In the genomic region with DNA sequence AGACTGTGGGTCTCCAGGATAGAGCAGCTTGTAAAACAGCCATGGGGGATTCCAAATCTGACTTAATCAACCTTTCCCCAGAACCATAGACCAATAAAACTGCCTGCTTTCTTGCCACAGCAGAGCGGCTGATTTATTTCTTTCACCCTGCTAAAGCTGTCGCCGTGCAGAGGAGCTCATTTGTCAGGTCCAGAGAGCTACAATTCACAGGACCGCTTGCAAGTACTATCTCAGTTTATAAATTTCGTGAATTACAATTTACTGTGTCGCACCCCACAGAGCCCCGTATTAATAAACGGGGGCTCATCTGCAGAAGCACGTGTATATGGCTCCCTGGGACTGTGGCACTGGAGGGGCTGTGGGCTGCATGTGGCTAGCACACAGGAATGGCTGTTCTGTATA, we compare ENCODE assay signal across 22 mouse cellular contexts.
A peak's percentile ranks its signal among the peaks of the same experiment; 100 is the strongest.
DNase-seq lines count a peak whose midpoint lies in the region; ATAC-seq and TF ChIP-seq lines count a peak whose summit lies in the region.
"Had no signal": no experiment of that assay in that cellular context is flagged by ENCODE, and none has a peak within 500 bp of the region (broad histone marks: within the 10 kb centered on the region; RNA-seq: fewer than 3 reads in every experiment).

No protein-coding gene starts in this region.

- intact Hi-C loops in left cerebral cortex, postnatal 25 days (cut with DNase I), result no loop called here

- no peak overlapping the region for H3K4me3 ChIP-seq in kidney, embryonic 14.5 days (ENCODE audit: low read length)
- no peak overlapping the region for H3K4me3 ChIP-seq in neural tube, embryonic 11.5 days (ENCODE audit: low read depth, low read length)
- no peak overlapping the region for H3K4me3 ChIP-seq in limb, embryonic 14.5 days (replicated peaks; ENCODE audit: low read length)
- H3K4me3 ChIP-seq: gastrocnemius, adult 2 months; heart, embryonic 13.5 days; intestine, embryonic 15.5 days; limb, embryonic 15.5 days; liver, embryonic 15.5 days; megakaryocyte, embryonic 14.5 days had no signal

- no peak for TF ChIP-seq POLR2A in limb, embryonic 14.5 days (IDR thresholded peaks at IDR 0.05; ENCODE audit: borderline replicate concordance, extremely low read depth, insufficient read depth, insufficient read length)

- no peaks in the 10 kb centered on the region for H3K27me3 ChIP-seq in kidney, embryonic 14.5 days (ENCODE audit: control insufficient read depth, insufficient read depth, low read length)
- H3K27me3 ChIP-seq in neural tube, embryonic 11.5 days (ENCODE audit: control insufficient read depth, insufficient read depth, low read length), result no peaks in the 10 kb centered on the region
- H3K27me3 ChIP-seq in limb, embryonic 14.5 days (ENCODE audit: control insufficient read depth, insufficient read depth, low read length), result no peaks in the 10 kb centered on the region
- H3K27me3 ChIP-seq: CH12.LX; intestine, embryonic 15.5 days had no signal

- no peak for DNase-seq in kidney, adult 9 months
- no peak for DNase-seq in neural tube, embryonic 11.5 days (ENCODE audit: low spot score)
- DNase-seq in neural tube, embryonic 10.5 days (ENCODE audit: extremely low spot score, low spot score), result no peak
- DNase-seq in limb, embryonic 14.5 days (ENCODE audit: low spot score), result no peak
- no peak for DNase-seq in thymus, postnatal 25 days
- no peak for DNase-seq in left cerebral cortex, postnatal 25 days (ENCODE audit: low spot score in 2 of 2)
- DNase-seq: adrenal gland, postnatal 25 days; cerebellum, adult 11 months; cerebellum, postnatal 10 days; embryo, embryonic 11 days; forebrain, postnatal 0 days; gastrocnemius, adult 2 months; kidney, postnatal 36 days; lung, postnatal 10 days; right cerebral cortex, postnatal 25 days had no signal

- no peak for ATAC-seq in kidney, embryonic 14.5 days (ENCODE audit: low FRiP score, low TSS enrichment)
- ATAC-seq in neural tube, embryonic 11.5 days (ENCODE audit: insufficient read depth, low FRiP score, low TSS enrichment), result peak; percentile 60
- no peak for ATAC-seq in limb, embryonic 14.5 days (ENCODE audit: low FRiP score, low read depth)
- ATAC-seq: forebrain, postnatal 0 days; intestine, embryonic 15.5 days had no signal

- no peaks in the 10 kb centered on the region for H3K36me3 ChIP-seq in kidney, embryonic 14.5 days (ENCODE audit: control insufficient read depth, insufficient read depth, low read length)
- H3K36me3 ChIP-seq in neural tube, embryonic 11.5 days (ENCODE audit: control insufficient read depth, insufficient read depth, low read length), result no peaks in the 10 kb centered on the region
- no peaks in the 10 kb centered on the region for H3K36me3 ChIP-seq in limb, embryonic 14.5 days (ENCODE audit: control insufficient read depth, insufficient read depth, low read length)
- H3K36me3 ChIP-seq: heart, embryonic 13.5 days; intestine, embryonic 15.5 days; limb, embryonic 15.5 days; liver, embryonic 15.5 days had no signal

- no peak overlapping the region for H3K9ac ChIP-seq in kidney, embryonic 14.5 days (ENCODE audit: low read depth, low read length)
- H3K9ac ChIP-seq in neural tube, embryonic 11.5 days (ENCODE audit: low read length), result no peak overlapping the region
- H3K9ac ChIP-seq in limb, embryonic 14.5 days (ENCODE audit: low read depth, low read length, severe bottlenecking), result no peak overlapping the region
- H3K9ac ChIP-seq: forebrain, postnatal 0 days; heart, embryonic 13.5 days; intestine, embryonic 15.5 days; limb, embryonic 15.5 days; liver, embryonic 15.5 days had no signal

- peaks cover 42% of the 10 kb centered on the region for H3K4me1 ChIP-seq in kidney, embryonic 14.5 days (ENCODE audit: control insufficient read depth, insufficient read depth, low read length)
- peaks cover 18% of the 10 kb centered on the region for H3K4me1 ChIP-seq in neural tube, embryonic 11.5 days (ENCODE audit: control insufficient read depth, insufficient read depth, low read length)
- H3K4me1 ChIP-seq in limb, embryonic 14.5 days (ENCODE audit: control insufficient read depth, insufficient read depth, low read length), result peaks cover 30% of the 10 kb centered on the region
- H3K4me1 ChIP-seq: liver, embryonic 15.5 days had no signal

- 0 out of 2 replicates have a peak overlapping the region, but pooled peaks have one; percentile 5 for H3K4me2 ChIP-seq in kidney, embryonic 14.5 days (replicated peaks; ENCODE audit: low read depth, low read length)
- H3K4me2 ChIP-seq in neural tube, embryonic 11.5 days (ENCODE audit: low read depth), result no peak overlapping the region
- H3K4me2 ChIP-seq in limb, embryonic 14.5 days (replicated peaks; ENCODE audit: low read depth, low read length, severe bottlenecking), result peak overlapping the region; percentile 15; the same call in 1 of the 2 replicates
- H3K4me2 ChIP-seq: intestine, embryonic 15.5 days; limb, embryonic 15.5 days; liver, embryonic 15.5 days had no signal

- WGBS in kidney, embryonic 14.5 days, result 10% methylated on average over 9 of the region's 9 CpGs
- WGBS in neural tube, embryonic 11.5 days, result 24% methylated on average over 9 of the region's 9 CpGs
- 8% methylated on average over 9 of the region's 9 CpGs for WGBS in limb, embryonic 14.5 days

- peak overlapping the region; percentile 57; the same call in 1 of the 2 replicates for H3K27ac ChIP-seq in kidney, embryonic 14.5 days (ENCODE audit: low read depth, low read length)
- H3K27ac ChIP-seq in neural tube, embryonic 11.5 days (ENCODE audit: low read depth, low read length), result no peak overlapping the region
- no peak overlapping the region for H3K27ac ChIP-seq in limb, embryonic 14.5 days (replicated peaks; ENCODE audit: low read depth, low read length)
- H3K27ac ChIP-seq: gastrocnemius, adult 2 months; heart, embryonic 13.5 days; intestine, embryonic 15.5 days; limb, embryonic 15.5 days; liver, embryonic 15.5 days had no signal

- no peaks in the 10 kb centered on the region for H3K9me3 ChIP-seq in kidney, embryonic 14.5 days (ENCODE audit: control insufficient read depth, low read length)
- H3K9me3 ChIP-seq in neural tube, embryonic 11.5 days (ENCODE audit: control insufficient read depth, low read length), result no peaks in the 10 kb centered on the region
- no peaks in the 10 kb centered on the region for H3K9me3 ChIP-seq in limb, embryonic 14.5 days (ENCODE audit: control insufficient read depth, low read length)
- H3K9me3 ChIP-seq: heart, embryonic 13.5 days; intestine, embryonic 15.5 days; limb, embryonic 15.5 days; liver, embryonic 15.5 days had no signal
